Mouse (Mus musculus): ENCODE data around the gene Taf3. TPM values are rescaled to one million over a fixed set of nuclear protein-coding genes. Genes with fewer than 3 reads are reported as not detected.

The Taf3 gene
- polyA plus RNA-seq, 3 experiments from 2014 or later = 12.7 to 19.0 (median 17.6) TPM

DNA sequence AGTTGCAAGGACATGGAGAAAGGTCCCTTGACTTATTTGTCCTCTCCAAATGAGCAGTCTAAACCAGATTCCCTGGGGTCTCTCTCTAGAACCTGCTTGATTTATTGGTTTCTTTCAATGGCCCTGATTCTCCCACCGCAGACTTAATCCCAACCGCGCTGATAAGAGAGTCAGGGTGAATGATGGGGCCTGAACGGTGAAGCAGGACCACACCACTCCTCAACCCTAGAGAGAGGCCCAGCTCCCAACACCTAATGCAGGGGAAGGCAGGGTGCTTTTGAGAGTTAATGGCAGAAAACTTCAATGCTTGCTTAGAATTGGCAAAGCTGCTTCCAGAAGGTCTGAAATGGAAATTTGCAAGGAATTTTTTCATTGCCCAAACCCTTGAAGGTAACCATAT lies 173.2 kb downstream of the Taf3 start:
- no peak for ATAC-seq

DNA sequence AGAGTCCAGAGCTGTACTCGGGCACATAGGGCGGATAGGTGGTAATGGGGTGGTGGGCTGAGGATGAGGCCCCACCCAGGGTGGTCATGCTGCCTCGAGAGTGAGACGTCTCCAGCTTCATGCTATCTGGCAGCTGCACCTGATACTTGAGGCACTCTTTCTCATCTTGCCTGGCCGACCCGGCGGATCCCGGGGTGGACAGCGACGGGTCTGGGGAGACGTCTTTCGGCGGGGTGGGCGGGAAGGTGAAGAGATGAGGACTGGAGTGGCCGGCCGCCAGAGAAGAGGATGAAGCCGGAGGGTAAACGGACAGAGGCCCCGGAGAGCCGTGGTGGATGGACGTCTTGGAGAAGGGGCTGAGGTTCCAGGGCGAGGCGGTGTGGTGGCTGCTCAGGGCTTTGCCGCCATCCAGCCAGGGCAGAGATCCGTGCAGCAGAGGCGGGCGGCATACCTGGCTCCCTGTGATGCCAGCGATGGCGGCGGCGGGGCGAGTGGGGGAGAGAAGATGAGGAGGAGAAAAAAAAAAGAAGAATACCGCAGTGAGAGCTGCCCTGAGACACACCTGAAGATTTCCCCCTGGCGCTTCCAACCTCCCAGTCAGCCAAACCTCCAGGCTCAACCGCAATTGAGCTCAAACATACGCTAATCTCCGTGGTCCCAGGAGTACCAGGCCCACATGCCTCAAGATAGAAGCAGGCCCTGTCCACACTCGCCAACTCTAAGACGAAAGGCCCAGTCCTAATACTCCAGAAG lies 173.8 kb downstream of the Taf3 start:
- no peak for ATAC-seq

- no peak for ATAC-seq
Observed at GRCm38 (mm10) chr2:9873757-9874156, 174.6 kb downstream of the Taf3 start.

GRCm38 (mm10) chr2:9872682-9873081 lies 175.7 kb downstream of the Taf3 start:
- ATAC-seq = peak; percentile 43

- no peak for ATAC-seq
Observed at GRCm38 (mm10) chr2:9871798-9872197, 176.6 kb downstream of the Taf3 start.

- peak; percentile 20 for ATAC-seq
Observed at GRCm38 (mm10) chr2:9871141-9871716, 177.2 kb downstream of the Taf3 start.

DNA sequence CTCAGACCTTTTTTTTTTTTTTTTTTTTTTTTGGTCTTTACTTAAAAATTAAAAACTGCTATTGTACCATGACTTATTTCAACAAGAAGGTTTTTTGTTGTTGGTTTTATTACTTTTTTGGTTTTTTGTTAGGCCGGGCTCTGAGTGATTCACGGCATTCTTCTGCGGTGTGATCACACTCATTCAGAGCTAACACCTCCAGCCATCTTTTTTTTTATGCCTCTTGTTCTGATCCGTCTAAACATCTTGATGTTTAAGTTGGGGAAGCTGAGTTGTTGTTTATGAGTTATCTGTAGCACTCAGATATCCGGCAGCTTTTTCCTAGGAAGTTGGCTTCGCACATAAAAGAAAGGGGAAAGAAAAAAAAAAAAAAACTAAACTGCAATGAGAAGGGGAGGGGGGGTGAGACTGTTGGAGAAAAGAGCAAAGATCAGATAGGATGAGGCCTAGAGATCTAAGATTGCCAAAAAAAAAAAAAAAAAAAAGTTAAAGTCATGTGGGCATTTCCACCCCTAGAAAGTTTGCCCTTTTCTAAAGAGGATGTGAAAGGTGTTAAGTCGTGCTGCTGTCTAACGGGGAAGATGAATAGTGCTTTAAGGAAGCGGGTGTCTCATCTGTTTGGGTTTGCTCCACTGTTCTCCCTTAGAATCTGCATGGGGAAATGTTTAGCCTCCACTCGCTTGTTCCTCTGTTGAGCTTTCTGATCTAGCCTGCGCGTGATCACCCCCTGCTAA lies 181.1 kb downstream of the Taf3 start:
- ATAC-seq = peak; percentile 61

Other genes starting within 250 kb of the Taf3 start
- not detected for gene 4930412O13Rik, start 167.3 kb downstream of the Taf3 start, polyA plus RNA-seq (2017; shearing (Covaris generic))
- gene 9230102O04Rik, start 159.1 kb downstream of the Taf3 start, polyA plus RNA-seq (2017; shearing (Covaris generic)) = 1 to 10 TPM in 2 of 3 experiments, not detected in 1; 1.5 to 1.6 TPM
- gene Gata3, start 158.6 kb downstream of the Taf3 start, polyA plus RNA-seq (2017; shearing (Covaris generic)) = 100 to 1,000 TPM; 131 to 148 (median 135) TPM
- 100 to 1,000 TPM; 577 to 685 (median 654) TPM for gene Atp5c1, start 31.9 kb upstream of the Taf3 start, polyA plus RNA-seq (2017; shearing (Covaris generic))
- gene Kin, start 32.0 kb upstream of the Taf3 start, polyA plus RNA-seq (2017; shearing (Covaris generic)) = 10 to 100 TPM; 26.3 to 32.4 (median 31.1) TPM
- not detected for gene Itih2, start 82.8 kb upstream of the Taf3 start, polyA plus RNA-seq (2017; shearing (Covaris generic))
- gene Itih5, start 105.0 kb upstream of the Taf3 start, polyA plus RNA-seq (2017; shearing (Covaris generic)) = 10 to 100 TPM in 1 of 3 experiments, 1 to 10 TPM in 2; 6.5 to 11.0 (median 7.3) TPM